Mouse (Mus musculus): ENCODE measurements around the gene Cwc22.
"Not testable (repeated sequence)": the region's sequence is repeated elsewhere in the genome, so short reads cannot be mapped to it uniquely, and the experiment has no call there.

Cwc22 gene

GRCm38 (mm10) chr2:77897558-77897899, 48.6 kb downstream of the Cwc22 start:
- DNase-seq (ENCODE audit: low spot score in 2 of 2): no peak

- DNase-seq (ENCODE audit: low spot score in 2 of 2): no peak
Measured at GRCm38 (mm10) chr2:77896843-77897557, 49.2 kb downstream of the Cwc22 start.

- DNase-seq (ENCODE audit: low spot score in 2 of 2): not testable (repeated sequence)
Measured at GRCm38 (mm10) chr2:77895906-77896570, 50.1 kb downstream of the Cwc22 start.

GRCm38 (mm10) chr2:77894896-77895295, 51.3 kb downstream of the Cwc22 start:
- DNase-seq (ENCODE audit: low spot score in 2 of 2): no peak

GRCm38 (mm10) chr2:77893505-77893904, 52.7 kb downstream of the Cwc22 start:
- no peak for DNase-seq (ENCODE audit: low spot score in 2 of 2)

- DNase-seq (ENCODE audit: low spot score in 2 of 2): no peak
Measured at GRCm38 (mm10) chr2:77892573-77892972, 53.6 kb downstream of the Cwc22 start.

- no peak for DNase-seq (ENCODE audit: low spot score in 2 of 2)
Measured at GRCm38 (mm10) chr2:77890836-77891438, 55.2 kb downstream of the Cwc22 start.

- no peak for DNase-seq (ENCODE audit: low spot score in 2 of 2)
Measured at GRCm38 (mm10) chr2:77889949-77890348, 56.2 kb downstream of the Cwc22 start.

GRCm38 (mm10) chr2:77889401-77889800, 56.8 kb downstream of the Cwc22 start:
- no peak for DNase-seq (ENCODE audit: low spot score in 2 of 2)

- DNase-seq (ENCODE audit: low spot score in 2 of 2): no peak
Measured at GRCm38 (mm10) chr2:77888826-77889225, 57.3 kb downstream of the Cwc22 start.

GRCm38 (mm10) chr2:77888056-77888455, 58.1 kb downstream of the Cwc22 start:
- no peak for DNase-seq (ENCODE audit: low spot score in 2 of 2)

GRCm38 (mm10) chr2:77887166-77887565, 59.0 kb downstream of the Cwc22 start:
- DNase-seq (ENCODE audit: low spot score in 2 of 2): no peak

GRCm38 (mm10) chr2:77885491-77886130, 60.6 kb downstream of the Cwc22 start:
- DNase-seq (ENCODE audit: low spot score in 2 of 2): no peak

GRCm38 (mm10) chr2:77885036-77885435, 61.1 kb downstream of the Cwc22 start:
- DNase-seq (ENCODE audit: low spot score in 2 of 2): no peak

GRCm38 (mm10) chr2:77884491-77884890, 61.7 kb downstream of the Cwc22 start:
- no peak for DNase-seq (ENCODE audit: low spot score in 2 of 2)

GRCm38 (mm10) chr2:77882961-77883360, 63.2 kb downstream of the Cwc22 start:
- no peak for DNase-seq (ENCODE audit: low spot score in 2 of 2)

- DNase-seq (ENCODE audit: low spot score in 2 of 2): no peak
Measured at GRCm38 (mm10) chr2:77881301-77882199, 64.6 kb downstream of the Cwc22 start.

- no peak for DNase-seq (ENCODE audit: low spot score in 2 of 2)
Measured at GRCm38 (mm10) chr2:77880351-77880750, 65.8 kb downstream of the Cwc22 start.

- DNase-seq (ENCODE audit: low spot score in 2 of 2): no peak
Measured at GRCm38 (mm10) chr2:77879736-77880135, 66.4 kb downstream of the Cwc22 start.

- no peak for DNase-seq (ENCODE audit: low spot score in 2 of 2)
Measured at GRCm38 (mm10) chr2:77877156-77877855, 68.9 kb downstream of the Cwc22 start.

- DNase-seq (ENCODE audit: low spot score in 2 of 2): no peak
Measured at GRCm38 (mm10) chr2:77876331-77876730, 69.8 kb downstream of the Cwc22 start.

All from right cerebral cortex, postnatal 36 days (tissue).